In the genomic region with DNA sequence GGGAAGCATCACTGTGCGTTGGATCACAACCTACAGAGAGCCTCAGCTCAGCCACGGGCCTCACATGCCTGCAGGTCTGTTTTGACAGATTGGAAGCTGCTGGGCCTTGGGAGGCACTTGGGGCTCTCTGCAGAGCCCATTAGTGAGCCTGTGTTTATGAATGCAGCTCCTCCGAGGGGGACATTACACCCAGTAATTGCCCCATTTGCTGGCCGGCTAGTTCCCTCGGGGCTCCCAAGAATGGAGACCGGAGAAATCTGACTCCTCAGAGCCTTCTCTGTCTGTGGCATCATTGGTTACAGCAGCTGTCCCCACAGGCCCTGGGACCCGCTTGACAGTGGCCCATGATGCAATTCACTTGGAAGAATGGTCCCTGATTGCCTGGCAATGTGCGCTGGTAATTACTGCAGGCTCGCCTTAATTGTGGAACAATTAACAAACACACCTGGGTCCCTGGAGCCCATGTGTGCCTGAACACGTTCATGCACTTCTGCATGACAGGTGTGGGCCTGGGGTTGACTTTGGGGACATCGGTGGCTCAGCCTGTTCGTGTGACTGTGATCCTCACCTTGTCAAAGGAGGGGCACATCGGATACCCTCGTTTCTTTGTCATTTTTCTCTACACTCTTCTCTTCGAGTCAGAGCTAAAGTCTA, we compare ENCODE assay signal across 15 mouse cellular contexts. TPM values are rescaled to one million over a fixed set of nuclear protein-coding genes. Genes with fewer than 3 reads are reported as not detected.
DNase-seq lines count a peak whose midpoint lies in the region; ATAC-seq and TF ChIP-seq lines count a peak whose summit lies in the region.
"Had no signal": no experiment of that assay in that cellular context is flagged by ENCODE, and none has a peak within 500 bp of the region (broad histone marks: within the 10 kb centered on the region; RNA-seq: fewer than 3 reads in every experiment).

No protein-coding gene starts in this region.

- no peak overlapping the region for H3K4me3 ChIP-seq in forebrain, embryonic 10.5 days
- no peak overlapping the region for H3K4me3 ChIP-seq in hindbrain, embryonic 13.5 days
- no peak overlapping the region for H3K4me3 ChIP-seq in midbrain, embryonic 13.5 days (replicated peaks)
- H3K4me3 ChIP-seq: myocyte had no signal

- peak; percentile 60 for ATAC-seq in hindbrain, embryonic 13.5 days (ENCODE audit: low FRiP score)
- ATAC-seq in midbrain, embryonic 13.5 days, result 0 out of 2 replicates have a peak, but pooled peaks have one; percentile 59
- ATAC-seq: intestine, postnatal 0 days had no signal

- intact Hi-C loops in left cerebral cortex, postnatal 14 days (cut with DNase I), result loop anchor here (5.0 kb wide), 1 partner anchor 64 kb away; no protein-coding TSS in a partner anchor

- H3K27ac ChIP-seq in forebrain, embryonic 10.5 days, result peak overlapping the region; percentile 11; the same call in 1 of the 2 replicates
- H3K27ac ChIP-seq in hindbrain, embryonic 13.5 days, result peak overlapping the region; percentile 85
- H3K27ac ChIP-seq in midbrain, embryonic 13.5 days, result peak overlapping the region; percentile 71

- H3K9me3 ChIP-seq in forebrain, embryonic 10.5 days, result no peaks in the 10 kb centered on the region
- H3K9me3 ChIP-seq in hindbrain, embryonic 13.5 days, result no peaks in the 10 kb centered on the region
- no peaks in the 10 kb centered on the region for H3K9me3 ChIP-seq in midbrain, embryonic 13.5 days
- H3K9me3 ChIP-seq: G1E had no signal

- peaks cover 79% of the 10 kb centered on the region for H3K36me3 ChIP-seq in forebrain, embryonic 10.5 days (replicated peaks)
- peaks cover 69% of the 10 kb centered on the region for H3K36me3 ChIP-seq in hindbrain, embryonic 13.5 days
- peaks cover 74% of the 10 kb centered on the region for H3K36me3 ChIP-seq in midbrain, embryonic 13.5 days

- peak overlapping the region; percentile 8; the same call in 1 of the 2 replicates for H3K9ac ChIP-seq in hindbrain, embryonic 13.5 days
- H3K9ac ChIP-seq in midbrain, embryonic 13.5 days (replicated peaks), result no peak overlapping the region

- WGBS in forebrain, embryonic 10.5 days, result 78% methylated on average over 15 of the region's 15 CpGs
- 50% methylated on average over 15 of the region's 15 CpGs for WGBS in hindbrain, embryonic 13.5 days
- WGBS in midbrain, embryonic 13.5 days, result 59% methylated on average over 15 of the region's 15 CpGs

- H3K27me3 ChIP-seq in forebrain, embryonic 10.5 days (ENCODE audit: poor library complexity, severe bottlenecking), result no peaks in the 10 kb centered on the region
- no peaks in the 10 kb centered on the region for H3K27me3 ChIP-seq in hindbrain, embryonic 13.5 days
- no peaks in the 10 kb centered on the region for H3K27me3 ChIP-seq in midbrain, embryonic 13.5 days

- TF ChIP-seq POLR2A in brain, embryonic 14.5 days (IDR thresholded peaks at IDR 0.05; ENCODE audit: borderline replicate concordance, extremely low read depth, insufficient read depth, insufficient read length, poor library complexity, severe bottlenecking), result no peak

- peaks cover 11% of the 10 kb centered on the region for H3K4me1 ChIP-seq in forebrain, embryonic 10.5 days
- peaks cover 49% of the 10 kb centered on the region for H3K4me1 ChIP-seq in hindbrain, embryonic 13.5 days (replicated peaks)
- peaks cover 30% of the 10 kb centered on the region for H3K4me1 ChIP-seq in midbrain, embryonic 13.5 days (replicated peaks)

- TF ChIP-seq CTCF in brain, embryonic 14.5 days (IDR thresholded peaks at IDR 0.05; ENCODE audit: borderline replicate concordance, extremely low read depth, insufficient read depth, insufficient read length), result no peak

- peak; percentile 88 for DNase-seq in brain, embryonic 14.5 days (ENCODE audit: low read depth)
- no peak for DNase-seq in forebrain, embryonic 10.5 days (ENCODE audit: extremely low spot score, low spot score)
- DNase-seq in gastrocnemius, adult 18-20 months (ENCODE audit: low spot score), result no peak
- DNase-seq in cerebellum, postnatal 14 days, result no peak
- DNase-seq in kidney, postnatal 10 days, result no peak
- DNase-seq in left cerebral cortex, postnatal 14 days (ENCODE audit: low spot score in 2 of 2), result no peak
- DNase-seq: B cell, adult 2 months; cerebellum, adult 8-10 months; layer of hippocampus, adult 9-11 months; lung, postnatal 10 days had no signal

- H3K4me2 ChIP-seq in hindbrain, embryonic 13.5 days, result no peak overlapping the region
- no peak overlapping the region for H3K4me2 ChIP-seq in midbrain, embryonic 13.5 days (replicated peaks)

RNA-seq across cellular contexts. Expression of a gene that starts 51.6 kb away (rescaled TPM):
- polyA plus RNA-seq in brain, embryonic 14.5 days (2012; rRNA removed), result 0.82 and 1.5 TPM in 2 replicates
- 6.1 and 6.2 TPM in 2 replicates for polyA plus RNA-seq in forebrain, embryonic 10.5 days (2016; fragmentation: Nextera tagmentation; extraction: Ambion mirVana)
- polyA plus RNA-seq in hindbrain, embryonic 13.5 days (2015; fragmentation: Nextera tagmentation; extraction: Ambion mirVana), result 1.3 and 1.6 TPM in 2 replicates
- polyA plus RNA-seq in midbrain, embryonic 13.5 days (2015; fragmentation: Nextera tagmentation; extraction: Ambion mirVana), result 0.90 and 1.0 TPM in 2 replicates
- under 1 TPM; 0.53 to 0.93 TPM for total RNA-seq in gastrocnemius, adult 18-20 months (2021)
- 1 to 10 TPM; 2.9 TPM for total RNA-seq in left cerebral cortex, postnatal 14 days (2021)
- total RNA-seq: G1E had no signal
- polyA plus RNA-seq: G1E had no signal

Comparison
In these comparisons a context has a peak if more than half of its experiments do, and no peak if none do; other contexts are left out.
1. H3K27ac ChIP-seq: peak in every context shown above with its lines; median percentile 85 in hindbrain, embryonic 13.5 days; 71 in midbrain, embryonic 13.5 days; 11 in forebrain, embryonic 10.5 days.